Mouse (Mus musculus) thymus, adult 2 months (tissue): ENCODE measurements around the gene Erbb2. TPM values are rescaled to one million over a fixed set of nuclear protein-coding genes. Genes with fewer than 3 reads are reported as not detected.
A peak's percentile ranks its signal among the peaks of the same experiment; 100 is the strongest.

ENCODE experiments used
- DNase-seq: peaks from one replicate; pipeline ENCODE4 v3.0.0; 2021
- H3K27ac ChIP-seq: fragments of 200-500 bp; 2 replicates; pipeline ENCODE4 v1.5.1; 2012; ENCODE audit warnings: low read length, control low read depth; ENCODE audit not compliant: control insufficient read depth, insufficient read depth
- H3K27me3 ChIP-seq: fragments of 200-500 bp; 2 replicates; pipeline ENCODE4 v1.6.1; 2012; ENCODE audit warnings: mild to moderate bottlenecking, low read length, moderate library complexity, mixed read lengths; ENCODE audit not compliant: control insufficient read depth, insufficient read depth
- H3K36me3 ChIP-seq: fragments of 200-500 bp; 2 replicates; pipeline ENCODE4 v1.6.1; 2012; ENCODE audit warnings: mild to moderate bottlenecking, low read length, moderate library complexity; ENCODE audit not compliant: control insufficient read depth, insufficient read depth
- H3K4me1 ChIP-seq: fragments of 200-500 bp; replicated peaks from 2 replicates; pipeline ENCODE4 v1.6.1; 2012; ENCODE audit warnings: low read length; ENCODE audit not compliant: control insufficient read depth, insufficient read depth
- H3K4me3 ChIP-seq: fragments of 200-500 bp; 2 replicates; pipeline ENCODE4 v1.5.1; 2012; ENCODE audit warnings: mild to moderate bottlenecking, low read length, control low read depth, moderate library complexity; ENCODE audit not compliant: control insufficient read depth, insufficient read depth
- CTCF ChIP-seq: fragments of 200-500 bp; IDR thresholded peaks from 2 replicates; pipeline ENCODE4 v1.5.1; 2012; ENCODE audit warnings: mild to moderate bottlenecking, control low read depth, low read length, moderate library complexity, borderline replicate concordance; ENCODE audit not compliant: control insufficient read depth, poor library complexity, insufficient read depth; ENCODE audit errors: extremely low read depth
- POLR2A ChIP-seq: fragments of 200-500 bp; IDR thresholded peaks from 2 replicates; pipeline ENCODE4 v1.6.1; 2012; ENCODE audit warnings: mild to moderate bottlenecking, low read length, control low read depth, moderate library complexity; ENCODE audit not compliant: control insufficient read depth, poor library complexity, insufficient read depth; ENCODE audit errors: extremely low read depth
- WGBS: fragments of 180-500 bp; shearing (Covaris S2); methylation state at CpG from one replicate; pipeline ENCODE4 v1.1.7; 2018; 5-methylcytosine and 5-hydroxymethylcytosine counted together
- polyA plus RNA-seq: library from polyadenylated mRNA; depleted of rRNA; stranded (reverse); fragments of >200 nt; gene quantifications from 2 replicates; pipeline ENCODE4 v1.2.3, GENCODE M21; 2012

Gene Erbb2
- polyA plus RNA-seq, 1 experiment, result 6.6 TPM

DNA sequence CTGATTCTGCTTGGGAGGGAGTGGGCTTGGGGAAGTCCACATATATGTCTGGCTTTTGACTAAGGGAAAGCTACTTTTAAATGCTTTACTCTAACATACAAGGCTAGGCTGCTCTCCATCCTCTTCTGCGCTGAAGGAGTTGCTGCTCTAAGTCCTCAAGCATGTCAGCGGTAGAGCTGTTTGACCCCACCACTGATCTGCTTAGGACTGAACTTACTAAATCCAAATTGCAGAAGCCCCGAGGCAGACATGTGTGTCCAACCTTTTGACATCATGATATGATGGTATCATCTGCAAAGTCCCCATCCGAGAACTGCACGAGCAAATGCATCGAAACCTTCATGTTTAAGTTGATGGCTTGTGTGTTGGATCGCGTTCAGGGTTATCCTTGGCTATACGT lies 47.6 kb downstream of the Erbb2 start:
- 76% methylated on average over 9 of the region's 9 CpGs for WGBS
- DNase-seq, result no peak
- TF ChIP-seq CTCF, result no peak
- no peak for TF ChIP-seq POLR2A
- Histone ChIP-seq H3K27ac (peak overlapping the region; percentile 100), H3K4me3 (no peak overlapping the region), H3K4me1 (peaks cover 70% of the 10 kb centered on the region), H3K36me3 (no peaks in the 10 kb centered on the region), H3K27me3 (no peaks in the 10 kb centered on the region)

DNA sequence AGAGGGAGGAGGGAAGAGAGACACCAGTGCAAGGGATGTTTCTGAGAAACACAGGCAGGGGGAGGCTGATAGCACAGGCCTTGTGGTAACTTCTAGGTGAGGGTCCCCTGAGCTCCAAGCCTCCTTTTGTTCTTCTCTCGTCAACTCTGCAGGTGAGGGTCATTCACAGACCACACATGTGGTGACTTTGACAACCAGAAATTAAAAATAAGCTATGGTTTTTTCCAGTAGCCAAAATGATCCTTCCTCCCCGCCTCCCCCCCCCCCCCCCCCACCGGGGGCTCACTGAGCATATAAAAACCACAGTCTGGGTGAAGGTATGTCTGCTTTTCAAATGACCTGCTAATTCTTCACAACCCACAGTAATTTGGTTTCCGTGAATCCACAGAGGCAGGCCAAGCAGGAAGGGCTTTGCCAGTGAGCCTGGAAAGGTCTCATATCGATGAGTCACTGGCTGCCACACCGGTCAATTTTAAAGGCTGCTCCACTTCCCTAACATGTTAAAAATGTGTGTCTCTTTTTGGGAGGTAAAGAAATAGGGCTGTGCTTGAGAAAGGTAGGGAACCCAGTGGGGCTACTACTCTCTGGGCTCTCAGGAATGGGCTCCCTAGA lies 48.9 kb downstream of the Erbb2 start:
- no peak for TF ChIP-seq POLR2A
- no peak for TF ChIP-seq CTCF
- WGBS, result 8% methylated on average over 6 of the region's 6 CpGs
- H3K4me1 ChIP-seq, result peaks cover 82% of the 10 kb centered on the region
- peaks cover 6% of the 10 kb centered on the region for H3K36me3 ChIP-seq
- peak overlapping the region; percentile 91 for H3K27ac ChIP-seq
- DNase-seq, result no peak
- no peak overlapping the region for H3K4me3 ChIP-seq
- H3K27me3 ChIP-seq, result no peaks in the 10 kb centered on the region

DNA sequence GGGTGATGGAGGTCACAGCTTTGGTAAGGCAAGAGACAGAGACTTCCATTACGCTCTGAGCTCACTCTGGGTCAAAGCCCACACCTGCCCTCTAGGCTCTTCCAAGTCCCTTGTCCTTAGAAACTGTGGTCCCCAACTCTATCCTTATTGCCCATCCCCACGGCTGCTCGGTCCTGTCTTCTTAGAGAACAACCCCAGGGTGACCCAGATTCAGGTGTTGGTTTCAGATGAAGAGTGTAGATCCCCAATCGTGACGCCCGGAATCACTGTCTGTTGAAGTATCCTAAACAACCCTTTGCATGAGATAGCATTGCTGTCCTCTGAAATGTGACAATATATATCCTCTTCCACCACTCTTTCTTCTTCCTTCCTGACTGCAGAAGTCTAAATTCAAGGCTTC lies 50.0 kb downstream of the Erbb2 start:
- Histone ChIP-seq H3K27ac (peak overlapping the region; percentile 49), H3K4me1 (peaks cover 77% of the 10 kb centered on the region), H3K36me3 (peaks cover 16% of the 10 kb centered on the region), H3K27me3 (no peaks in the 10 kb centered on the region), H3K4me3 (no peak overlapping the region)
- TF ChIP-seq POLR2A, result no peak
- 96% methylated on average over 6 of the region's 6 CpGs for WGBS
- DNase-seq, result no peak

DNA sequence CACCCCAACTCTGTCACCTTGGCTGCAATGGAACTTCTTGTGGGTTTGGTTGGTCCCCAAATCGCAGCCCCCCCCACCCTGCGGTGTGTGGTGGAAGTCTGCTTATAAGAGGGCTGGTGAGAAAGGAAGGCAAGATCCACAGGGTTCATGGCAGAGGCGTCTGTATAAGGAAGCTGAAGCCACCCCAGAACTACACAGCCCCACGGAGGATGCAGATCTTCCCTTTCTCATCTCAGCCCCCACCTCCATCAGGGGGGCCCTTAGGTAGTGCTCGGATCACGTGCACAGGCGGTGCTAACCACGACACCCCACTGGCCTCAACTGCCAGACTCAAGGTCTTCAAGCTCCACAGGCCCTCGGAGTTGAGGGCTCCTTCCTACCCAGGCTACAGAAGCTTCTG lies 51.6 kb downstream of the Erbb2 start:
- H3K4me3 ChIP-seq, result no peak overlapping the region
- peak overlapping the region; percentile 80 for H3K27ac ChIP-seq
- TF ChIP-seq CTCF (0 out of 2 replicates have a peak, but pooled peaks have one; percentile 3), POLR2A (0 out of 2 replicates have a peak, but pooled peaks have one; percentile 17)
- H3K36me3 ChIP-seq, result peaks cover 20% of the 10 kb centered on the region
- peak; percentile 61 for DNase-seq
- peaks cover 75% of the 10 kb centered on the region for H3K4me1 ChIP-seq
- H3K27me3 ChIP-seq, result no peaks in the 10 kb centered on the region
- WGBS, result 17% methylated on average over 9 of the region's 9 CpGs

DNA sequence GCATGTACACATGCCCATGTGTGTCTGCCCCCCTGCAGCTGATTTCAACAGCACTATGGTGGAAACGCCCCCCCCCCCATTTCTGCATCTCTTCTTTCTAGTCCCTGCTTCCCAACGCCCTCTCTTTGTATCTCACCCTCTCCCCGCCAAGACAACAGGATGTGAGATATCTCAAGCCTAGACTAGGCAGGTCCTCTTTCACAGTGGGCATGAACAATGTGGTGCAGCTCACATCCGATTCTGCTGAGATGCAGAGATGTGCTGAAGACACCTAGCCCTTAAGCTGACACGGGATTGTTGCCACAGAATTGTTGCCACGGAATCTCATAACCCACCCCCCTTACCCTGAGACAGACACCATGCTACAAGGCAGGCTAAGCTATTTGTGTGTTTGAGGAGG lies 52.2 kb downstream of the Erbb2 start:
- TF ChIP-seq POLR2A (no peak), CTCF (no peak)
- no peak overlapping the region for H3K4me3 ChIP-seq
- H3K27ac ChIP-seq, result peak overlapping the region; percentile 80
- H3K4me1 ChIP-seq, result peaks cover 74% of the 10 kb centered on the region
- WGBS, result 43% methylated on average over 6 of the region's 6 CpGs
- peaks cover 20% of the 10 kb centered on the region for H3K36me3 ChIP-seq
- no peaks in the 10 kb centered on the region for H3K27me3 ChIP-seq
- DNase-seq, result no peak

DNA sequence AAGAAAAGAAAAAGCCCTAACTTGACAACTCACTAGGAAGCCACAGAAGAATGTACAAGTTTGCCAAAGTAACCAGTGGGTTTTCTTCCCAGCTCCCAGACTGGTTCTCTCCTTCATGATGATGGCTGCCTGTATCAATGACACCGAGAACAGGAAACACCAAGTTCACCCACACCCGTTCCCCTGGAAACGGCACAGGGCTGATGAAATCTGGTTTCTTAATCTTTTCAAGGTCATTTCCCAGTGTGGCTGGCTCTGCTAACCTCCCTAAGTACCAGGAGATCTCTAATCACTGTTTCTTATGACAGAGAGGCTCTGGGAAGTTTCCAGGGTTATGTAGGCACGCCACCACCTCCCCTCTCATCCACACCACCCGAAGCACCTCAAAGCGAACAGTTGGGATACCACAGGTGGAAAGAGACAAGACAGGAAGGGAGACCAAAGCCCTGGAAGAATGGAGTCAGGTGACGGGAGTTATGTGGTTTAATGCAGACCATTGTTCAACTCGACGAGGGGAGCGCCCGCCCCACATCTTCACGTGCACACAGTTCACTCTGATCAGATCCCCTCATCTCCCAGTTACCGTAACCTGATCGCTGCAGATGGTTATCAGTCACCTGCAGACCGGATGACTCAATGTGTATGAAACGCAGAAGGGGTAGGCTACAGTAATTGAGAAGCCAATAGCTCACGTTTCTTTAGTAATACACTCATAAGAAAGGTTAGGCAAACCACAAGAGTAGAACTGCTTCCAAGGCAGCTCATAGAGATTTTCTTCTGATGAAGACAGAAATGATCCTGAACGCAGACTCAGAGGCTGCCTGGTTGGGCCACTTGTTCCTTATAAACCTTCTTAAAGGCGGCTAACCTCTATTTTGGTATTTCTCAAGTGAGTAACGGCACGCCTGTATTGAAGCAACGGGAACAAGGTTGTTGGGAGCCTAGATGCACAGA lies 57.8 kb downstream of the Erbb2 start:
- peaks cover 29% of the 10 kb centered on the region for H3K36me3 ChIP-seq
- H3K4me1 ChIP-seq, result peaks cover 58% of the 10 kb centered on the region
- H3K27me3 ChIP-seq, result no peaks in the 10 kb centered on the region
- peak; percentile 51 for DNase-seq
- 10% methylated on average over 22 of the region's 22 CpGs for WGBS
- peak overlapping the region; percentile 84 for H3K27ac ChIP-seq
- H3K4me3 ChIP-seq, result no peak overlapping the region
- TF ChIP-seq POLR2A (no peak), CTCF (no peak)
